ENCODE assay signal across 8 mouse cellular contexts in the genomic region with DNA sequence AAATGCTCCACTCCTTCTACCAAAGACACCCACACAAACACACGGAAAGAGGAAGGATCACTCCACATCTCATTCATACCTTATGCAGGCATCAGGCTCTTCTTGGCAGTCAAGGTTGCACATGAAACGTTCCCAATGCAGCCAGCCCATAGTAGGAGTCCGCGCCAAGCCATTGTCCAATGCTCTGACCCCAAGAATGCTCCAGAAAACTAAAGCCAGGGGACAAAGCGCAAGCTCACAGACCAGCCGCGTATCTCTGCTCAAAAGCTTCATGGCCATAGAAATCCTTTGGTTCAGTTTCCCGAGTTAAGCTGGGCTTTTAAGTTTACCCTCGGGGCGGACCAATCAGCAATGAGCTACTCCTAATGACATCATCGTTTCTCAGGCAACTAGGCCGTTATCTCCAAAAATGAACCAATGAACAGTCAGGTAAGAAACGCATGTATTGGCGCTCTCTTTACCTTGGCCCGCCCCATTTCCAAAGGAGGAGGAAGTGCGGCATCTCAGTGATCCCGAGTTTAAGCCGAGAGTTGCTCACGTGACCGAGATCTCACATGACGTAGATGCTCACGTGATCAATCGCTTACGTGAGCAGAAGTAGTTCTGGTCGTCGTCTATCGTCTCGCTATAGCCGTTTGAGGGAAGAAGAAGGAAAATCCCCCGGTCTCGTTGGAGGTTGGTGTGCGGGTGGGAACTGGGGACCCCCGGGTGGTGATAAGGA. TPM values are rescaled to one million over a fixed set of nuclear protein-coding genes. Genes with fewer than 3 reads are reported as not detected.
DNase-seq lines count a peak whose midpoint lies in the region; ATAC-seq and TF ChIP-seq lines count a peak whose summit lies in the region.

A gene (minus strand): TSS at position 467 of the 721 bp plus-strand sequence.
A gene (plus strand): TSS at position 521 of the 721 bp plus-strand sequence.

- ATAC-seq in embryonic facial prominence, embryonic 15.5 days (ENCODE audit: insufficient number of reproducible peaks, low FRiP score, low TSS enrichment, low read depth): peak; percentile 98
- peak; percentile 98 for ATAC-seq in limb, embryonic 14.5 days (ENCODE audit: low FRiP score, low read depth)
- ATAC-seq in midbrain, postnatal 0 days (ENCODE audit: low FRiP score): peak; percentile 98

- peak within 1 kb of the TSS; percentile 52 for H3K4me2 ChIP-seq in embryonic facial prominence, embryonic 15.5 days (replicated peaks)
- H3K4me2 ChIP-seq in limb, embryonic 14.5 days (replicated peaks; ENCODE audit: low read depth, low read length, severe bottlenecking): peak within 1 kb of the TSS; percentile 53
- peak within 1 kb of the TSS; percentile 47 for H3K4me2 ChIP-seq in midbrain, postnatal 0 days (ENCODE audit: low read depth, low read length, poor library complexity, severe bottlenecking)

- H3K9me3 ChIP-seq in embryonic facial prominence, embryonic 15.5 days (replicated peaks): no peaks in the 10 kb centered on the region
- no peaks in the 10 kb centered on the region for H3K9me3 ChIP-seq in limb, embryonic 14.5 days (ENCODE audit: control insufficient read depth, low read length)
- H3K9me3 ChIP-seq in midbrain, postnatal 0 days (ENCODE audit: low read length): no peaks in the 10 kb centered on the region

- no peak for TF ChIP-seq POLR2A in bone marrow, adult 2 months (IDR thresholded peaks at IDR 0.05; ENCODE audit: borderline replicate concordance, control insufficient read depth, low read depth, low read length)
- no peak for TF ChIP-seq POLR2A in limb, embryonic 14.5 days (IDR thresholded peaks at IDR 0.05; ENCODE audit: borderline replicate concordance, extremely low read depth, insufficient read depth, insufficient read length)

- no peak for TF ChIP-seq CTCF in bone marrow, adult 2 months (IDR thresholded peaks at IDR 0.05; ENCODE audit: control insufficient read depth, insufficient read depth, low read length)
- TF ChIP-seq CTCF in midbrain, postnatal 0 days (IDR thresholded peaks at IDR 0.05): no peak

- peak within 1 kb of the TSS; percentile 93 for H3K27ac ChIP-seq in bone marrow, adult 2 months (ENCODE audit: control insufficient read depth, insufficient read depth, low read depth, low read length, poor library complexity)
- peak within 1 kb of the TSS; percentile 93 for H3K27ac ChIP-seq in embryonic facial prominence, embryonic 15.5 days (replicated peaks)
- H3K27ac ChIP-seq in limb, embryonic 14.5 days (replicated peaks; ENCODE audit: low read depth, low read length): peak within 1 kb of the TSS; percentile 91
- peak within 1 kb of the TSS; percentile 88 for H3K27ac ChIP-seq in midbrain, postnatal 0 days (ENCODE audit: low read depth, low read length)

- no peaks in the 10 kb centered on the region for H3K27me3 ChIP-seq in embryonic facial prominence, embryonic 15.5 days
- H3K27me3 ChIP-seq in limb, embryonic 14.5 days (ENCODE audit: control insufficient read depth, insufficient read depth, low read length): no peaks in the 10 kb centered on the region
- no peaks in the 10 kb centered on the region for H3K27me3 ChIP-seq in midbrain, postnatal 0 days (ENCODE audit: insufficient read depth, low read length)

- H3K36me3 ChIP-seq in embryonic facial prominence, embryonic 15.5 days: no peaks in the 10 kb centered on the region
- H3K36me3 ChIP-seq in limb, embryonic 14.5 days (ENCODE audit: control insufficient read depth, insufficient read depth, low read length): no peaks in the 10 kb centered on the region
- no peaks in the 10 kb centered on the region for H3K36me3 ChIP-seq in midbrain, postnatal 0 days (ENCODE audit: insufficient read depth, low read length)

- H3K4me1 ChIP-seq in bone marrow, adult 2 months (ENCODE audit: control insufficient read depth, insufficient read depth, low read length): no peaks in the 10 kb centered on the region; the same call in 1 of the 2 replicates
- H3K4me1 ChIP-seq in embryonic facial prominence, embryonic 15.5 days: no peaks in the 10 kb centered on the region; the same call in 1 of the 2 replicates
- H3K4me1 ChIP-seq in limb, embryonic 14.5 days (ENCODE audit: control insufficient read depth, insufficient read depth, low read length): no peaks in the 10 kb centered on the region
- no peaks in the 10 kb centered on the region for H3K4me1 ChIP-seq in midbrain, postnatal 0 days (ENCODE audit: insufficient read depth, low read length)

- peak within 1 kb of the TSS; percentile 37 for H3K9ac ChIP-seq in embryonic facial prominence, embryonic 15.5 days
- peak within 1 kb of the TSS; percentile 61 for H3K9ac ChIP-seq in limb, embryonic 14.5 days (ENCODE audit: low read depth, low read length, severe bottlenecking)
- peak within 1 kb of the TSS; percentile 61 for H3K9ac ChIP-seq in midbrain, postnatal 0 days (replicated peaks; ENCODE audit: low read length, poor library complexity, severe bottlenecking)

- DNase-seq in 416B (ENCODE audit: low read depth): peak; percentile 99
- DNase-seq in heart, adult 8-10 months (ENCODE audit: low spot score): peak; percentile 94
- peak; percentile 97 for DNase-seq in kidney, adult 9 months
- DNase-seq in limb, embryonic 14.5 days (ENCODE audit: low spot score): peak; percentile 95
- DNase-seq in midbrain, postnatal 0 days (ENCODE audit: low spot score): peak; percentile 97
- DNase-seq in spleen, postnatal 14 days (ENCODE audit: low spot score in 2 of 2): peak; percentile 62 to 78

- 19% methylated on average over 33 of the region's 33 CpGs for WGBS in bone marrow, adult 2 months
- 19% methylated on average over 33 of the region's 33 CpGs for WGBS in embryonic facial prominence, embryonic 15.5 days
- WGBS in limb, embryonic 14.5 days: 18% methylated on average over 32 of the region's 33 CpGs
- 19% methylated on average over 32 of the region's 33 CpGs for WGBS in midbrain, postnatal 0 days

- H3K4me3 ChIP-seq in bone marrow, adult 2 months (replicated peaks; ENCODE audit: control insufficient read depth, low read depth, low read length): peak within 1 kb of the TSS; percentile 86
- peak within 1 kb of the TSS; percentile 55 for H3K4me3 ChIP-seq in embryonic facial prominence, embryonic 15.5 days (replicated peaks)
- peak within 1 kb of the TSS; percentile 49 for H3K4me3 ChIP-seq in limb, embryonic 14.5 days (replicated peaks; ENCODE audit: low read length)
- peak within 1 kb of the TSS; percentile 49 for H3K4me3 ChIP-seq in midbrain, postnatal 0 days (ENCODE audit: low read depth, low read length)

RNA-seq across cellular contexts. Expression of the first gene that starts in this region (rescaled TPM):
- polyA plus RNA-seq in bone marrow, adult 2 months (2011; ENCODE audit: insufficient read depth, insufficient read length, low replicate concordance, missing spikeins): 1.5 and 6.8 TPM in 2 replicates
- 4.3 and 5.6 TPM in 2 replicates for polyA plus RNA-seq in embryonic facial prominence, embryonic 15.5 days (2015; fragmentation: Nextera tagmentation; extraction: Ambion mirVana)
- 1 to 10 TPM; 1.7 to 2.7 (median 1.7) TPM for total RNA-seq in heart, adult 8-10 months (2022)
- 3.1 and 3.8 TPM in 2 replicates for polyA plus RNA-seq in limb, embryonic 14.5 days (2012; rRNA removed)
- 2.7 and 4.9 TPM in 2 replicates for polyA plus RNA-seq in limb, embryonic 14.5 days (2014; fragmentation: Nextera tagmentation; extraction: Ambion mirVana)
- 5.0 and 7.6 TPM in 2 replicates for total RNA-seq in midbrain, postnatal 0 days (2014; rRNA removed)
- polyA plus RNA-seq in midbrain, postnatal 0 days (2015; fragmentation: Nextera tagmentation; extraction: Ambion mirVana): 4.6 and 5.1 TPM in 2 replicates

RNA-seq across cellular contexts. Expression of the second gene that starts in this region (rescaled TPM):
- 50.4 and 53.5 TPM in 2 replicates for polyA plus RNA-seq in bone marrow, adult 2 months (2011; ENCODE audit: insufficient read depth, insufficient read length, low replicate concordance, missing spikeins)
- 138 and 141 TPM in 2 replicates for polyA plus RNA-seq in embryonic facial prominence, embryonic 15.5 days (2015; fragmentation: Nextera tagmentation; extraction: Ambion mirVana)
- total RNA-seq in heart, adult 8-10 months (2022): 10 to 100 TPM; 59.2 to 80.7 (median 62.8) TPM
- polyA plus RNA-seq in limb, embryonic 14.5 days (2012; rRNA removed): 62.7 and 87.2 TPM in 2 replicates
- 91.5 and 99.5 TPM in 2 replicates for polyA plus RNA-seq in limb, embryonic 14.5 days (2014; fragmentation: Nextera tagmentation; extraction: Ambion mirVana)
- total RNA-seq in midbrain, postnatal 0 days (2014; rRNA removed): 42.4 and 48.6 TPM in 2 replicates
- polyA plus RNA-seq in midbrain, postnatal 0 days (2015; fragmentation: Nextera tagmentation; extraction: Ambion mirVana): 109 and 116 TPM in 2 replicates

Comparison
In these comparisons a context has a peak if more than half of its experiments do, and no peak if none do; other contexts are left out.
1. Peak in every context shown above with its lines: DNase-seq, ATAC-seq, H3K4me3 ChIP-seq and H3K27ac ChIP-seq.